Mouse (Mus musculus) splenic B cell, adult 2 months (primary cell): ENCODE data around the gene Tmem258.
"Not testable (repeated sequence)": the region's sequence is repeated elsewhere in the genome, so short reads cannot be mapped to it uniquely, and the experiment has no call there.

Source experiments
- DNase-seq: peaks from one replicate; pipeline ENCODE4 v3.0.0-alpha.2; 2011; ENCODE audit warnings: low read depth, low spot score
- H3K27me3 ChIP-seq: 2 replicates; pipeline ENCODE4 v1.6.1; 2012; ENCODE audit warnings: mild to moderate bottlenecking, low read length, moderate library complexity, mixed read lengths; ENCODE audit not compliant: control insufficient read depth, poor library complexity, insufficient read depth, severe bottlenecking
- H3K36me3 ChIP-seq: 2 replicates; pipeline ENCODE4 v1.6.1; 2012; ENCODE audit warnings: mild to moderate bottlenecking, low read length, moderate library complexity, mixed read lengths; ENCODE audit not compliant: control insufficient read depth, poor library complexity, insufficient read depth, severe bottlenecking

Gene Tmem258

DNA sequence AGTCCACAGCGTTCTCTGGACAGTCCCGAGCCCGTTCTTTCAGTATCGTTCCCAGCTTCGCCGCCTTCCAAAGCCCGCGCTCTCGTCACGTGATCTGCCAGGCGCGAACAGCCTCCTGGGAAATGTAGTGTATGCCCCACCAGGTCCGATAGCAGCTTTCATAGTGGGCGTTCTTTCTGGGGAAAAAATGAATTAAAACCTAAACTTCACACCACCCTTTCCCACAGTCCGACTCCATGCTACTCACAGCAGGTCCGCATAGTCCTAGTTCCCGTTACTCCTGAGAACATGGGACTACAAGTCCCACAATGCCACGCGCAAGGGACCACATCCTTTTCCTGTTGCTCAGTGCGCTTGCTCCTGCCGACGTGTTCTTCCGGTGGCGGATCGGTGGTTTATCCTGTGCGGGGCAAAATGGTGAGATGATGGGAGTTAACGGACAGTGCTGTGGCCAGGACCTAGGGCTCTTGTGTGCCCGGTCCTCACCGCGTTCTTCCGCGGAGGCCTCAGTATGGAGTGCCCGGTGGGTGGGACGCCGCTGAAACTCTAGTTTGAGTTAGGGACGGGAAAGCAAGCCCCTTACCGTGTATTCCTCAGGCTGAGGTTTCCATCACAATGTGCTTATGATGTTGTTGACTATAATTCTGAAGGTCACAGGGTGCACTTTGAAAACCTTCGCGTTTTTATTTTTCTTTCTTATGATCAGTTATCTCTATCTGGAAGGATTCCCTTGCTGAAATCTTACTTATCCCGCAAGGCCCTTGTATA, at the start of gene Tmem258, which contains the start of gene Fen1:
Gene Tmem258, plus strand, starts transcription at position 167 of the 768 bp plus-strand sequence.
Gene Fen1, minus strand, starts transcription at position 322 of the 768 bp plus-strand sequence.
- peak; percentile 94 for DNase-seq

GRCm38 (mm10) chr19:10157725-10158124, 46.1 kb upstream of the Tmem258 start:
- H3K27me3 ChIP-seq = no peaks in the 10 kb centered on the region
- no peak for DNase-seq
- no peaks in the 10 kb centered on the region for H3K36me3 ChIP-seq

More for the DNA sequence above, at the start of gene Tmem258, which contains the start of gene Fen1:
- peaks cover 4% of the 10 kb centered on the region for H3K36me3 ChIP-seq
- no peaks in the 10 kb centered on the region for H3K27me3 ChIP-seq

DNA sequence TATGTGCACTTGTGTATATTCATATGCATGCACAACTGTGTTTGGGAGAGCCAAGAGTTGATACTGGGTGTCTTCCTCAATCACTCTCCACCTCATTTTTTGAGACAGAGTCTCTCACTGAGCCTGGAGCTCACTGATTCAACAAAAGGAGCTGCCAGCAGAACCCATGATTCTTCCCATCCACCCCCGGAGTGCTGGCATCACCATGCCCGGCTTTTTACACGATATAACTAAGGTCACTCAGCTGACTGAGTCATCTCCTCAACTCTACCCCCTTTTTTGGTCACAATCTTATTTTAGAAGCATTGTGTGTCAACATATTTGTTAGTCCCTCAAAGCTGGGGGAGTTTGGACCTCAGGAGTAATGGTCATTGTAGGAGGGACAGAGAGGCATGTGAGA, 39.9 kb upstream of the Tmem258 start:
- no peaks in the 10 kb centered on the region for H3K27me3 ChIP-seq
- H3K36me3 ChIP-seq = no peaks in the 10 kb centered on the region
- no peak for DNase-seq

DNA sequence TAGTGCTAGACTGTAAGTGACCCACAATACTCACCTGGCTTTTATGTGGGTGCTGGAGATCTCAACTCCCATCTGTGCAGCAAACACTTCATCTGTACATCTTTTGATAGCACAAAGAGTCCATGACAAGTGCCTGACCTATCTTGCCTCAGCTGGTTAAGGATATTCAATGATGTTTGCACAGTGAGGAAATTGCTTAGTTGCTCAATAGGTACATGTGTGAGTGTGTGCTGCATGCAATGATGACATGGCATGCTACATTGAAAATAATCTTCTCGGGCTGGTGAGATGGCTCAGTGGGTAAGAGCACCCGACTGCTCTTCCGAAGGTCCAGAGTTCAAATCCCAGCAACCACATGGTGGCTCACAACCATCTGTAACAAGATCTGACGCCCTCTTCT, 37.9 kb upstream of the Tmem258 start:
- H3K27me3 ChIP-seq, H3K36me3 ChIP-seq, DNase-seq: not testable (repeated sequence)

DNA sequence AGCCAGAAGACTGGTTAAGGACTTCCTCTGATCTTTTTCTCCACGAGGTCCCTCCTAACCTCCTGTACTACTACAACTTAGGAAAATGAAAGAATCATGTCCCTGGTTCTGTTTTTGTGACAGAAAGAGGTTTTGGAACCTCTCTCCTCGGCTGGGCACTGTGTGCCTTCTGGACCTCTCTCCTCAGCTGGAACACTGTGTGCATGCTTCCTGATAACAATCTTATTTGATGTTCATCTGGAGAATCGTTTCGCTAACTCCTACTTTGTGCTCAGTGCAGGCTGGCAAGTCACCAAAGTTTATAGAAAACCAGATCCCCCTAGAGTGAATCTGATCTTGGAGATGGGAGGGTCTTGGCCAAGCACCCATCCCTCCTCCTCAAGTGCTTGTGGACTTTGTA, 36.7 kb upstream of the Tmem258 start:
- DNase-seq = no peak
- H3K36me3 ChIP-seq = no peaks in the 10 kb centered on the region

GRCm38 (mm10) chr19:10167951-10168350, 35.9 kb upstream of the Tmem258 start:
- DNase-seq = no peak
- H3K27me3 ChIP-seq = no peaks in the 10 kb centered on the region
- H3K36me3 ChIP-seq = no peaks in the 10 kb centered on the region

More for the DNA sequence above, 36.7 kb upstream of the Tmem258 start:
- H3K27me3 ChIP-seq = no peaks in the 10 kb centered on the region

- DNase-seq = no peak
- H3K27me3 ChIP-seq = no peaks in the 10 kb centered on the region
These were observed 35.4 kb upstream of the Tmem258 start for GRCm38 (mm10) chr19:10168441-10168840.

GRCm38 (mm10) chr19:10169179-10169578, 34.6 kb upstream of the Tmem258 start:
- H3K27me3 ChIP-seq = no peaks in the 10 kb centered on the region
- no peak for DNase-seq
- no peaks in the 10 kb centered on the region for H3K36me3 ChIP-seq

More at GRCm38 (mm10) chr19:10168441-10168840, 35.4 kb upstream of the Tmem258 start:
- no peaks in the 10 kb centered on the region for H3K36me3 ChIP-seq

DNA sequence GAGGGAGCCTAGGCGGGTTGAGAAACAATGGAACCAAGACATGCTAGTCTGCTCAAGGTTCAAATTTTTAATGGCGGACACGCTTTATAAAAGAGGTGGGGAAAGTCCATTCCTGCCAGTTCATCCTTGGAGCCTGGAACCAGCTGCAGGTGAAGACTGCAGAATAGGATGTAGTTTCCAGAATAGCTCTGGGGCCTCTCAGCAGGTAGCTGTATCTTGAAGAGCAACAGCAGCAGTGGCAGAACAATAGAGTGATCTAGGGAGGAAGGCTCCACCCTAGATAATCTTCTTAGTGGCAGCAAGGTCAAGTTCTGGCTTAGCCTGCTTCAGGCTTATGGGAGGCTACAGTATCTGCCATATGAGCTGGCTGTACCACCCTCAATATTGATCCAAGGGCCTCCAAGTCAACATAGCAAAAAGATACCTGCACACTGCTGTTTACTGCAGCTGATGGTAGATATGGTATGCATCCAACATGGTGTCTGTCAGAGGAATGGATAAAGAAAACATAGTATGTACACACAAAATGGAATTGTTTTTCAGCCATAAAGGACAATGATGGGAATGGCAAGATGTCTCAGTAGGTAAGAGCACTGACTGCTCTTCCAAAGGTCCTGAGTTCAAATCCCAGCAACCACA, 34.0 kb upstream of the Tmem258 start:
- DNase-seq, H3K36me3 ChIP-seq, H3K27me3 ChIP-seq: not testable (repeated sequence)

DNA sequence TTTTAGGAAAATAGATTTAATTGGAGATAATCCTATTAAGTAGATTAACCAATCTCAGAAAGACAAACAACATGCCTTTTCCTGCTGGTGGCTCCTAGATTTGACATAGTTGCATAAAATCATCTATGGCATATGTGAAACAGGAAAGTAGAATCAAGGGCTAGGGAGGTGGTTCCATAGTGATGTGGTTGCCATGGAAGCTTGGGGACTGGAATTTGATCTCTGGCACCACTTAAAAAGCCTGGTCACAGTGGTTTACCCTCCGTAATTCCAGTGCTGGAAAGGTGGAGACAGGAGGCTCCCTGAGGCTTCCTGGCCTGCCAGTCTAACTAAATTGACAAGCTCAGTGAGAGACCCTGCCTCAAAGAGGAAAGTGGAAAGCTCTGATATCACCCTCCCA, 33.3 kb upstream of the Tmem258 start:
- DNase-seq = no peak
- H3K36me3 ChIP-seq = no peaks in the 10 kb centered on the region
- H3K27me3 ChIP-seq = no peaks in the 10 kb centered on the region

- Histone ChIP-seq H3K36me3 (no peaks in the 10 kb centered on the region), H3K27me3 (no peaks in the 10 kb centered on the region)
- no peak for DNase-seq
These were observed 32.5 kb upstream of the Tmem258 start for GRCm38 (mm10) chr19:10171359-10171758.

DNA sequence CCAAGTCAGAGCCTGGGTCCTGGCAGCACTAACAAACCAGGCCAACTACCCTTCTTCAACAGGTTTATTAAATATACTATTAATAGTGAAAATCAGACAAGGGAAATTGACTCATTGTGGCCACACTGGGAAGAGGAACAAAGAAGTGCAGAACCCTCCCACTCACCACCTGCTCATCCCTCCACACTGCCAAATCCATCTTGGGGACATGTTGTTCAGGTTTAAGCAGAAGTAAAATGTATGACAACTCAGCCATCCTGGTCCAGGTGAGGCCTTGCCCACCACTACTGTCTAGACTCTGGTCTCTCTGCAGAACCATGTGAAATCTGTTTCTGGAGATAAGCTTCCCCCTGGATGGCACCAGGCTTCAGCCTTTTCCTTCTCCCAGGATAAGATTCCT, 32.0 kb upstream of the Tmem258 start:
- peak; percentile 9 for DNase-seq
- H3K27me3 ChIP-seq = no peaks in the 10 kb centered on the region
- no peaks in the 10 kb centered on the region for H3K36me3 ChIP-seq

DNA sequence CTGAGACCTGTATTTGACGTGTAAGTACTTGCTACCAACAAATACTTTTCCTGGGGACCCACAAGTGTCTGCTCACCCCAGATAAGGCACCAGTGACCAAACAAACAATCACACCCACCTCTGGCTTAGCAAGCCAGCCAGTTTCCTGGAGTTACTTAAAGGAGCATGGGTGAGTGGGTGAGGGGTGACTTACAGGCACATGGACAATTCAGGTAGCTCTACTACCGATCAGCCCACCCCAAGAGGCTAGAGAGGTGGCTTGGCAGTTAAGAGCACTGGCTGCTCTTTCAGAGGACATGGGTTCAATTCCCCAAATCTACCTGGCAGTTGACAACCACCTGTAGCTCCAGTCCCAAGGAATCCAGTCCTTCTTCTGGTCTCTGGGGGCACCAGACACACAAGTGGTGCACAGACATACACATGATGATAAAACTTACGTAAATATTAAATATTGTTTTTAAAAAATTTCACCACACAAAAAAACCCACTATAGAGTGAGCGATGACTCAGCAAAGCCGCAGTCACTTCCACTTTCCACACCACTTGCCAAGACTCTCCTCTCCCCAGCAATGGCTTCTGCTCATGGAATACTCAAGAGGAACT, 30.6 kb upstream of the Tmem258 start:
- peak; percentile 13 for DNase-seq
- no peaks in the 10 kb centered on the region for H3K36me3 ChIP-seq
- H3K27me3 ChIP-seq = no peaks in the 10 kb centered on the region

DNA sequence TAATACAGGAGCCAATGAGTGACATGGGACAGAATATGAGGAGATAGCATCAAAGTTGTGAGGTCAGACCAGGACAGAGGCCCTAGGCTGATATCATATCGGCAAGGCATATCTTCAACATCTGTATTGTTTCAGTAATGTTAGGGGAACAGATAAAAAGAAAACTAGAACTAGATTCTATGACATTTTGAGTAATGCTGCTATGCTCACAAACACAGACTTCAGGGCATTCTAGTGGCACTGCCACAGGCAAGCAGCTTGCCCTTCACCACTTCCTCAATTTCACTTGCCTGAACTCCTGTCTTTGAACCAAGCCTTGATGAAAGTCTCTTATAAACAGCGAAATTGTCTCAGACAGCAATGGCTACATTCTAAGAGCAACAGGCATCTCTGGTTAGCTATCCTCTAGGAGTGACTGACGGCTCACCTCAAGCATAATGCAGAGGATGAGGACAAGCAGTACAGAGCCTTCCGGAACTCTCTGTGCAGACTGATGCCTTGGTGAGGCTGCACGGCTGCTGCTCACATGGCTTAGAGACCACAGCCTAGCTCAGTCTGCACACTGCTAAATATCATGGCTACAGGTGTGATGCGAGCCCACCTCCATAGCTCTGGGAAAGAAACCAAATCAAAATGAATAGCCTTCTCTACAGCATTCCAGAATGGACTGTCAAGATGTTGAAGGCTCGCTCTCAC, 29.8 kb upstream of the Tmem258 start:
- no peaks in the 10 kb centered on the region for H3K27me3 ChIP-seq
- DNase-seq = peak; percentile 38
- H3K36me3 ChIP-seq = no peaks in the 10 kb centered on the region
